Mouse (Mus musculus) liver, embryonic 13.5 days (tissue): Measurements from ENCODE around the gene Spg7. TPM values are rescaled to one million over a fixed set of nuclear protein-coding genes. Genes with fewer than 3 reads are reported as not detected.
A peak's percentile ranks its signal among the peaks of the same experiment; 100 is the strongest.
"Not testable (repeated sequence)": the region's sequence is repeated elsewhere in the genome, so short reads cannot be mapped to it uniquely, and the experiment has no call there.

Experiments used
- ATAC-seq: fragments of 200-750 bp; cut with Nextera tagmentation; 2 replicates; pipeline ENCODE4 v1.8.0; 2017; ENCODE audit warnings: low read depth, mild to moderate bottlenecking, moderate number of reproducible peaks, moderate library complexity
- DNase-seq: peaks from one replicate; pipeline ENCODE4 v3.0.0; 2022
- H3K27ac ChIP-seq: fragments of 300-500 bp; sonication (generic); 2 replicates; pipeline ENCODE4 v1.5.1; 2015; ENCODE audit warnings: moderate library complexity, mild to moderate bottlenecking, inconsistent platforms
- H3K27me3 ChIP-seq: fragments of 300-500 bp; sonication (generic); 2 replicates; pipeline ENCODE4 v1.6.1; 2015; ENCODE audit warnings: mild to moderate bottlenecking, inconsistent platforms
- H3K36me3 ChIP-seq: fragments of 300-500 bp; sonication (generic); 2 replicates; pipeline ENCODE4 v1.6.1; 2015; ENCODE audit warnings: mild to moderate bottlenecking, inconsistent platforms
- H3K4me1 ChIP-seq: fragments of 300-500 bp; sonication (generic); replicated peaks from 2 replicates; pipeline ENCODE4 v1.6.1; 2015; ENCODE audit warnings: inconsistent platforms
- H3K4me2 ChIP-seq: fragments of 300-500 bp; sonication (generic); 2 replicates; pipeline ENCODE4 v1.6.1; 2015; ENCODE audit warnings: inconsistent platforms, mild to moderate bottlenecking, moderate library complexity
- H3K4me3 ChIP-seq: fragments of 300-500 bp; sonication (generic); replicated peaks from 2 replicates; pipeline ENCODE4 v1.5.1; 2015; ENCODE audit warnings: mild to moderate bottlenecking, inconsistent platforms
- H3K9ac ChIP-seq: fragments of 300-500 bp; sonication (generic); 2 replicates; pipeline ENCODE4 v1.6.1; 2015; ENCODE audit warnings: mild to moderate bottlenecking, inconsistent platforms
- H3K9me3 ChIP-seq: fragments of 300-500 bp; sonication (generic); replicated peaks from 2 replicates; pipeline ENCODE4 v1.6.1; 2016; ENCODE audit warnings: inconsistent platforms
- WGBS: fragments of 180-500 bp; shearing (Covaris S2); methylation state at CpG from one replicate; pipeline ENCODE4 v1.1.7; 2015; ENCODE audit not compliant: insufficient replicate concordance; 5-methylcytosine and 5-hydroxymethylcytosine counted together
- polyA plus RNA-seq: library from polyadenylated mRNA; unstranded; fragments of >200 nt; fragmentation: Nextera tagmentation; extraction: Ambion mirVana; gene quantifications from 2 replicates; pipeline ENCODE4 v1.2.1, GENCODE M21; 2015

The Spg7 gene
- polyA plus RNA-seq, 1 experiment from 2014 or later = 25.3 TPM

DNA sequence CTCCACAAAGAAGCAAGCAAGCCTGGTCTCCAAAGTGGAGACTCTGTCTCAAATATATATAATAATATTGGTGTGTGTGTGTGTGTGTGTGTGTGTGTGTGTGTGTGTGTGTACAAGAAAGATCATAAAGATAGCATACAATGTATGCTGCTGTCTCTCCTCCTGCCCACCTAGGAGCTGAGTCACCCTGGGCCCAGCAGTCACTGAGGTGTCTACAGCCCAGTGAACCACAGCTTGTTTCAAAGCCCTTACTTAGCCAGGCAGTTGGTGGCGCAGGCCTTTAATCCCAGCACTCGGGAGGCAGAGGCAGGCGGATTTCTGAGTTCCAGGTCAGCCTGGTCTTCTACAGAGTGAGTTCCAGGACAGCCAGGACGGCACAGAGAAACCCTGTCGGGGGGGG, 32.7 kb upstream of the Spg7 start:
- H3K4me1 ChIP-seq = peaks cover 86% of the 10 kb centered on the region

DNA sequence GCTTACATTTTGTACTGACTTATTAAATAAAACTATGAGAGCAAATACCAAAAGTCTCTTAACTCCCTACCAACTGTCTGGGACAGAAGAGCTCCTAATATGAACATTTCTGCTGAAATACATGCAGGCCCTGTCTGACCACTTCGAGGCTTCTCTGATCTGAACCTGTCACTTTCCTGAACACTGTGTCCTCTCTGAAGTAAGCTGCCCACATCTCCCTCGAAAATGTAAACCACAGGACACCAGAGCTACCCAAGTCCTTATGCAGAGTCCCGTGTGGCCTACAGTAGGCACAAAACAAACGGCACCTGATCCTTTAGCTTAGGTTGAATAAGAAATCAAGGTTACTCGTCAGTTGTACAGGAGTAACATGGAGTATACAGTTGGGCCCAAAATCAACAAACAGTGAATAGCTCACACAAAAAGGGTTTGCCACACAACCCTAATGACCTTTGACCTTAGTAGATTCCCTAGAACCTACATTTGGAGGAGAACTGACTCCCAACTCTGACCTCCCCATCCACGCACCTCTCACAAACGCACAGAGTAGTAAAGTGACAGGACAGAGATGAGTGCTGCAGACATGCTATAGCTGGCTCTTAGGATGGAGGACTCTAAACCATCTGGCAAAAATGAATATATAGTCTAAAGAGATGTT, 31.3 kb upstream of the Spg7 start:
- DNase-seq (no peak), ATAC-seq (no peak)
- Histone ChIP-seq H3K4me2 (no peak overlapping the region), H3K4me1 (peaks cover 86% of the 10 kb centered on the region), H3K36me3 (0 out of 2 replicates have a peak, but pooled peaks cover 5% of the 10 kb centered on the region), H3K4me3 (no peak overlapping the region), H3K27ac (no peak overlapping the region), H3K9me3 (no peaks in the 10 kb centered on the region), H3K9ac (no peak overlapping the region), H3K27me3 (no peaks in the 10 kb centered on the region)
- 56% methylated on average over 7 of the region's 7 CpGs for WGBS

More for the DNA sequence above, 32.7 kb upstream of the Spg7 start:
- peak overlapping the region; percentile 22; the same call in 1 of the 2 replicates for H3K9ac ChIP-seq
- not testable (repeated sequence) for H3K4me2 ChIP-seq, H3K4me3 ChIP-seq, H3K27ac ChIP-seq, H3K36me3 ChIP-seq, H3K9me3 ChIP-seq, H3K27me3 ChIP-seq, DNase-seq
- WGBS = 67% methylated on average over 5 of the region's 5 CpGs
- ATAC-seq = peak; percentile 22; the same call in 1 of the 2 replicates

GRCm38 (mm10) chr8:123032730-123033129, 30.0 kb upstream of the Spg7 start:
- ATAC-seq (no peak), DNase-seq (no peak)
- Histone ChIP-seq H3K9ac (no peak overlapping the region), H3K4me3 (no peak overlapping the region), H3K9me3 (no peaks in the 10 kb centered on the region), H3K4me2 (no peak overlapping the region), H3K27ac (peak overlapping the region; percentile 58; the same call in 1 of the 2 replicates), H3K4me1 (peaks cover 90% of the 10 kb centered on the region), H3K27me3 (no peaks in the 10 kb centered on the region), H3K36me3 (0 out of 2 replicates have a peak, but pooled peaks cover 5% of the 10 kb centered on the region)

DNA sequence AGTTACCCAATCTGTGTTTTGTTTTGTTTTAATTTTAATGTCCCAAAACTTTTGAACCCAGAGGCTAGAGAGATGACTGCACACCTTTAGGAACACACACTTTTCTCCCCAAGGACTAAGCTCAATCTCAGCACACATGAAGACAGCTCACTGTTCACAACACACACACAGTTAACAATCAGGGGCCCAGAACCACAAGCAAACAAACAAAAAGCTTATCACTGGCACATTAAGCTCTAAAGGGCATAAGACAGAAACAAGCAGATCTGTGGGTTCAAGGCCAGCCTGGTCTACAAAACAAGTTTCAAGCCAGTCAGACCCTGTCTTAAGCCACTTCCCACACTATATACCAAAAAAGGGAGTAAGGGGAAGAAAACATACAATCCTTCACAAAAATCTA, 29.3 kb upstream of the Spg7 start:
- Histone ChIP-seq H3K36me3 (0 out of 2 replicates have a peak, but pooled peaks cover 5% of the 10 kb centered on the region), H3K4me1 (peaks cover 90% of the 10 kb centered on the region), H3K9ac (0 out of 2 replicates have a peak overlapping the region, but pooled peaks have one; percentile 29), H3K27me3 (no peaks in the 10 kb centered on the region), H3K9me3 (no peaks in the 10 kb centered on the region), H3K4me2 (peak overlapping the region; percentile 12), H3K27ac (peak overlapping the region; percentile 68), H3K4me3 (no peak overlapping the region)
- DNase-seq (no peak), ATAC-seq (no peak)

DNA sequence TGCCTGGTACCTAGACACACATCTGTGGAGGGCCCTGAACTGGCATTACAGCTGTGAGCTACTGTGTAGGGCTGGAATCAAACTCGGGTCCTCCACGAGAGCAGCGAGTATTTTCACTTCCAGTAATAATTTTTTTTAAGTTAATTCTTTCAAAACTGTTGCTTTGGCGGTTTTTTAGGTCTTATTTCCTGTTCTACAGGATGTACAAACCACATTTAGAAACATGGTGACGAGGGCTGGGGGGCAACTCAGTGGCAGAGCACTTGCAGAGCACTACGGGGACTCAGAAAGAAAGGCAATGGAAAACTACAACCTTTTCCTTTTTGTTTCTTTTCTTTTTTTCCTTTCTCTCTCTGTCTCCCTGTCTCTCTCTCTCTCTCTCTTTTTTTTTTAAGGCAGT, 28.6 kb upstream of the Spg7 start:
- Histone ChIP-seq H3K27ac (peak overlapping the region; percentile 68), H3K9me3 (no peaks in the 10 kb centered on the region), H3K4me3 (no peak overlapping the region), H3K27me3 (no peaks in the 10 kb centered on the region), H3K4me2 (peak overlapping the region; percentile 13), H3K9ac (peak overlapping the region; percentile 7; the same call in 1 of the 2 replicates), H3K36me3 (0 out of 2 replicates have a peak, but pooled peaks cover 5% of the 10 kb centered on the region), H3K4me1 (peaks cover 90% of the 10 kb centered on the region)
- DNase-seq (no peak), ATAC-seq (no peak)
- WGBS = 28% methylated on average over 6 of the region's 6 CpGs

DNA sequence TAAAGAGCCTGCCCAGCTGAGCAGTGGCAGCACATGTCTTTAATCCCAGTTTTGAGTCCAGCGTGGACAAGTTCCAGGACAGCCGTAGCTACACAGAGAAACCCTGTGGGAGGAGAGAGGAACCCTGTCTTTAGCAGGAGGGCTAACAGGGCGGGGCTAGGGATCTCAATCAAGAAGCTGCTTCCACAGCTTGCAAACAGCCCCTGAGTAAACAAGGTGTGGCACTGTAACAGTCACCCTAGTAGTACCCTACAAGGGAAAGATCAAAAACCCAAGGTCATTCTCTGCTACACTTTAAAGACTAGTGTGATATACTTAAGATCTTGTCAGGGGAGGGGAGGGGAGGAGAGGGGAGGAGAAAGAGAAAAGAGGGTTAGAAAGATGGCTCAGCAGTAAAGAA, 25.8 kb upstream of the Spg7 start:
- Histone ChIP-seq H3K4me3 (peak overlapping the region; percentile 15), H3K27me3 (no peaks in the 10 kb centered on the region), H3K9ac (peak overlapping the region; percentile 57), H3K36me3 (0 out of 2 replicates have a peak, but pooled peaks cover 3% of the 10 kb centered on the region), H3K4me2 (peak overlapping the region; percentile 51), H3K9me3 (no peaks in the 10 kb centered on the region), H3K4me1 (peaks cover 88% of the 10 kb centered on the region), H3K27ac (peak overlapping the region; percentile 94)
- 9% methylated on average over 3 of the region's 3 CpGs for WGBS
- DNase-seq (peak; percentile 56), ATAC-seq (peak; percentile 89)

DNA sequence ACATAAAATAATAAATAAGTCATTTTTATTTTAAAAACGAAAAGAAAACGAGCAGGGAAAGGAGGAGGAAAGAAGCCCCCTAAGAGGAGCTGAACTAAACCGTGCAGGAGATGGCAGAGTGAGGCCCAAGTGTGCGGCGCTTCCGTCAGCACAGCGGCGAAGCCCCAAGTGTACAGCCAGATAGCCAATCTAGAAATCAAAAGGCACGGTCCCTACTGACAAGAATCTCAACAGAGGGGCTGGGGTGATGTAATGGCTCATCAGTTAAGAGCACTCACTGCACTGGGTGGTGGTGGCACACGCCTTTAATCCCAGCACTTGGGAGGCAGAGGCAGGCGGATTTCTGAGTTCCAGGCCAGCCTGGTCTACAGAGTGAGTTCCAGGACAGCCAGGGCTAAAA, 25.3 kb upstream of the Spg7 start:
- Histone ChIP-seq H3K27me3 (no peaks in the 10 kb centered on the region), H3K36me3 (no peaks in the 10 kb centered on the region), H3K9me3 (no peaks in the 10 kb centered on the region), H3K4me2 (peak overlapping the region; percentile 51), H3K27ac (peak overlapping the region; percentile 94), H3K9ac (peak overlapping the region; percentile 57), H3K4me1 (peaks cover 83% of the 10 kb centered on the region), H3K4me3 (peak overlapping the region; percentile 15)
- WGBS = 20% methylated on average over 11 of the region's 11 CpGs
- ATAC-seq (no peak), DNase-seq (peak; percentile 45)

DNA sequence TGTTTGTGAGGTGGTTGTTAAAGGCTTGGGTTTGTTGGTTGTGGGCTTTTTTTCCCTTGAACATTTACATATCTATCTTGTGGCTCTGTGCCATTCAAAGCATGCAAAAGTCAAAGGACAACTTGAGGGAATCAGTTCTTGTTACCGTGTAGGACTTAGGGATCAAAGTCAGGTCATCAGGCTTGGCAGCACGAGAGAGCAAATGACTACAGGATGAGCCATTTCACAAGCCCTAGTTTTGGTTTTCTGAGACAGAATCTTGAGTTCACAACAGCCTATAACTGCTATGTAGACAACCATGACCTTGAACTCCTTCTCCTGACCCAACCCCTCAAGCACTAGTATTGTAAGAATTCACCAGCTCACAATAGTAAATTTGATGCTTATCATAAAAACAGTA, 24.4 kb upstream of the Spg7 start:
- H3K27ac ChIP-seq = peak overlapping the region; percentile 5; the same call in 1 of the 2 replicates
- peaks cover 79% of the 10 kb centered on the region for H3K4me1 ChIP-seq
- WGBS = 48% methylated on average over 2 of the region's 2 CpGs

GRCm38 (mm10) chr8:123039376-123040109, 23.2 kb upstream of the Spg7 start:
- DNase-seq = no peak
- 78% methylated on average over 11 of the region's 11 CpGs for WGBS

More for the DNA sequence above, 24.4 kb upstream of the Spg7 start:
- ATAC-seq (no peak), DNase-seq (no peak)
- Histone ChIP-seq H3K4me2 (no peak overlapping the region), H3K9ac (no peak overlapping the region), H3K36me3 (no peaks in the 10 kb centered on the region), H3K4me3 (no peak overlapping the region), H3K27me3 (no peaks in the 10 kb centered on the region), H3K9me3 (no peaks in the 10 kb centered on the region)

DNA sequence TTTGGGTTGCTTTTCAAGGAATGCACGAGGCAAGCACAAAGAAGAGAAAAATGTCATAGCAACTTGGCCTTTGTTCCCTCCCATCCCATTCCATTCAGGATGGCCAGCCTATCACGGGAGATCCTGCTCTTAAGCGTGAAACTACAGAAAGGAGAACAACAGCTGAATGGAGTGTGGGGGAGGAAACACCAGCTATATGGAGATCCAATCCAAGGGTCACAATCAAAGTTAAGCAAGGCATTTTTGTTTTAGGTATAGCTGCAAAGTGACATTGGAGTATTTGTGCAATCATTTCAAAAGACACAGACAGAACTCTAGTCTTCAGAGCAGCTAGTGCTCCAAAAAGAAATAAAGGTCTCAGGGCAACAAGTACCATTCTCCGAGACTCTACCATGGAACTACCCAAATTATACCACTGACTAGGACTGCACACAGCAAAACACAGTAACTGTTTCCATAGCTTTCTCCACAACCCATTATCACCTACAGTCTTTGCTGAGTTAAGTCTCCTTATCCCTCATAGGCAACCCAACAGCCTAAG, 22.6 kb upstream of the Spg7 start:
- no peak for DNase-seq

More at GRCm38 (mm10) chr8:123039376-123040109, 23.2 kb upstream of the Spg7 start:
- no peak for ATAC-seq
- Histone ChIP-seq H3K4me2 (peak overlapping the region; percentile 88), H3K9ac (peak overlapping the region; percentile 100), H3K27ac (peak overlapping the region; percentile 94), H3K36me3 (no peaks in the 10 kb centered on the region), H3K4me3 (peak overlapping the region; percentile 100), H3K27me3 (no peaks in the 10 kb centered on the region), H3K4me1 (peaks cover 79% of the 10 kb centered on the region), H3K9me3 (no peaks in the 10 kb centered on the region)

More for the DNA sequence above, 22.6 kb upstream of the Spg7 start:
- Histone ChIP-seq H3K9me3 (no peaks in the 10 kb centered on the region), H3K27me3 (no peaks in the 10 kb centered on the region), H3K27ac (peak overlapping the region; percentile 94), H3K36me3 (0 out of 2 replicates have a peak, but pooled peaks cover 2% of the 10 kb centered on the region), H3K4me3 (peak overlapping the region; percentile 100), H3K9ac (peak overlapping the region; percentile 100), H3K4me2 (peak overlapping the region; percentile 88), H3K4me1 (peaks cover 79% of the 10 kb centered on the region)
- 26% methylated on average over 4 of the region's 4 CpGs for WGBS
- no peak for ATAC-seq
